Mouse (Mus musculus) forebrain, embryonic 11.5 days (tissue): ENCODE measurements at regions not wholly inside any gene's neighbourhood (a gene's known extent, or its start where the extent isn't known, plus 50 kb on each side); places are given as distances from the start of the nearest gene placed in this dataset.

Experiments used
- ATAC-seq: fragments of 200-750 bp; cut with Nextera tagmentation; replicated peaks from 2 replicates; pipeline ENCODE4 v1.8.0; 2017; ENCODE audit warnings: moderate TSS enrichment; ENCODE audit not compliant: low FRiP score
- DNase-seq: peaks from one replicate; pipeline ENCODE4 v3.0.0-alpha.2; 2017; ENCODE audit warnings: low spot score
- H3K27ac ChIP-seq: fragments of 300-500 bp; sonication (generic); 2 replicates; pipeline ENCODE4 v1.5.1; 2014; ENCODE audit warnings: low read depth, low read length
- H3K27me3 ChIP-seq: fragments of 300-500 bp; sonication (generic); 2 replicates; pipeline ENCODE4 v1.6.1; 2014; ENCODE audit warnings: mild to moderate bottlenecking, low read length, mixed read lengths; ENCODE audit not compliant: control insufficient read depth, insufficient read depth
- H3K36me3 ChIP-seq: fragments of 300-500 bp; sonication (generic); 2 replicates; pipeline ENCODE4 v1.6.1; 2014; ENCODE audit warnings: mild to moderate bottlenecking, low read length, moderate library complexity, mixed read lengths; ENCODE audit not compliant: control insufficient read depth, insufficient read depth
- H3K4me1 ChIP-seq: fragments of 300-500 bp; sonication (generic); replicated peaks from 2 replicates; pipeline ENCODE4 v1.6.1; 2014; ENCODE audit warnings: low read length, mixed read lengths; ENCODE audit not compliant: control insufficient read depth, insufficient read depth
- H3K4me2 ChIP-seq: fragments of 300-500 bp; sonication (generic); 2 replicates; pipeline ENCODE4 v1.6.1; 2014; ENCODE audit warnings: low read depth, mild to moderate bottlenecking, low read length, moderate library complexity, mixed read lengths; ENCODE audit not compliant: severe bottlenecking
- H3K4me3 ChIP-seq: fragments of 300-500 bp; sonication (generic); 2 replicates; pipeline ENCODE4 v1.5.1; 2014; ENCODE audit warnings: low read depth, low read length
- H3K9ac ChIP-seq: fragments of 300-500 bp; sonication (generic); 2 replicates; pipeline ENCODE4 v1.6.1; 2014; ENCODE audit warnings: low read length
- H3K9me3 ChIP-seq: fragments of 300-500 bp; sonication (generic); 2 replicates; pipeline ENCODE4 v1.6.1; 2016; ENCODE audit warnings: low read length, mixed read lengths; ENCODE audit not compliant: control insufficient read depth
- WGBS: fragments of 180-500 bp; shearing (Covaris S2); extraction: QIAGEN DNeasy Blood & Tissue Kit; methylation state at CpG from one replicate; pipeline ENCODE4 v1.1.7; 2014; 5-methylcytosine and 5-hydroxymethylcytosine counted together

- Histone ChIP-seq H3K27me3 (no peaks in the 10 kb centered on the region), H3K9me3 (no peaks in the 10 kb centered on the region), H3K36me3 (no peaks in the 10 kb centered on the region), H3K9ac (no peak overlapping the region), H3K27ac (no peak overlapping the region), H3K4me1 (no peaks in the 10 kb centered on the region), H3K4me2 (no peak overlapping the region), H3K4me3 (no peak overlapping the region)
- DNase-seq = no peak
- ATAC-seq = 0 out of 2 replicates have a peak, but pooled peaks have one; percentile 53
- WGBS = 14% methylated on average over 1 of the region's 1 CpGs
These were observed 78.5 kb upstream of the Pom121l12 start for GRCm38 (mm10) chr11:14520591-14520990.

GRCm38 (mm10) chr11:14521697-14522366 lies 77.2 kb upstream of the Pom121l12 start:
- no peaks in the 10 kb centered on the region for H3K9me3 ChIP-seq

More at GRCm38 (mm10) chr11:14521697-14522366, 77.2 kb upstream of the Pom121l12 start:
- Histone ChIP-seq H3K4me3 (no peak overlapping the region), H3K27me3 (no peaks in the 10 kb centered on the region), H3K4me2 (no peak overlapping the region), H3K36me3 (no peaks in the 10 kb centered on the region), H3K4me1 (no peaks in the 10 kb centered on the region), H3K9ac (no peak overlapping the region), H3K27ac (no peak overlapping the region)
- 91% methylated on average over 5 of the region's 5 CpGs for WGBS
- no peak for ATAC-seq
- DNase-seq = no peak
